Mouse (Mus musculus): ENCODE measurements around the gene Dnajb4.

The Dnajb4 gene

GRCm38 (mm10) chr3:152192238-152192931, 17.7 kb downstream of the Dnajb4 start:
- no peak for TF ChIP-seq GATA4 (IDR thresholded peaks at IDR 0.05; ENCODE audit: insufficient replicate concordance, low read length)

GRCm38 (mm10) chr3:152191791-152192237, 18.3 kb downstream of the Dnajb4 start:
- TF ChIP-seq GATA4 (IDR thresholded peaks at IDR 0.05; ENCODE audit: insufficient replicate concordance, low read length): no peak

- no peak for TF ChIP-seq GATA4 (IDR thresholded peaks at IDR 0.05; ENCODE audit: insufficient replicate concordance, low read length)
Observed at GRCm38 (mm10) chr3:152190679-152191477, 19.2 kb downstream of the Dnajb4 start.

- no peak for TF ChIP-seq GATA4 (IDR thresholded peaks at IDR 0.05; ENCODE audit: insufficient replicate concordance, low read length)
Observed at GRCm38 (mm10) chr3:152189306-152189705, 20.8 kb downstream of the Dnajb4 start.

- TF ChIP-seq GATA4 (IDR thresholded peaks at IDR 0.05; ENCODE audit: insufficient replicate concordance, low read length): no peak
Observed at GRCm38 (mm10) chr3:152186106-152186505, 24.0 kb downstream of the Dnajb4 start.

- TF ChIP-seq GATA4 (IDR thresholded peaks at IDR 0.05; ENCODE audit: insufficient replicate concordance, low read length): no peak
Observed at GRCm38 (mm10) chr3:152183522-152183921, 26.6 kb downstream of the Dnajb4 start.

GRCm38 (mm10) chr3:152180624-152181023, 29.5 kb downstream of the Dnajb4 start:
- TF ChIP-seq GATA4 (IDR thresholded peaks at IDR 0.05; ENCODE audit: insufficient replicate concordance, low read length): no peak

GRCm38 (mm10) chr3:152179285-152179684, 30.8 kb downstream of the Dnajb4 start:
- TF ChIP-seq GATA4 (IDR thresholded peaks at IDR 0.05; ENCODE audit: insufficient replicate concordance, low read length): no peak

GRCm38 (mm10) chr3:152178816-152179215, 31.3 kb downstream of the Dnajb4 start:
- no peak for TF ChIP-seq GATA4 (IDR thresholded peaks at IDR 0.05; ENCODE audit: insufficient replicate concordance, low read length)

GRCm38 (mm10) chr3:152172322-152172935, 37.7 kb downstream of the Dnajb4 start:
- no peak for TF ChIP-seq GATA4 (IDR thresholded peaks at IDR 0.05; ENCODE audit: insufficient replicate concordance, low read length)

- no peak for TF ChIP-seq GATA4 (IDR thresholded peaks at IDR 0.05; ENCODE audit: insufficient replicate concordance, low read length)
Observed at GRCm38 (mm10) chr3:152171862-152172261, 38.2 kb downstream of the Dnajb4 start.

- TF ChIP-seq GATA4 (IDR thresholded peaks at IDR 0.05; ENCODE audit: insufficient replicate concordance, low read length): no peak; the same call in 1 of the 2 replicates
Observed at GRCm38 (mm10) chr3:152171236-152171635, 38.9 kb downstream of the Dnajb4 start.

GRCm38 (mm10) chr3:152170407-152170806, 39.7 kb downstream of the Dnajb4 start:
- TF ChIP-seq GATA4 (IDR thresholded peaks at IDR 0.05; ENCODE audit: insufficient replicate concordance, low read length): no peak

GRCm38 (mm10) chr3:152168007-152168406, 42.1 kb downstream of the Dnajb4 start:
- TF ChIP-seq GATA4 (IDR thresholded peaks at IDR 0.05; ENCODE audit: insufficient replicate concordance, low read length): no peak

GRCm38 (mm10) chr3:152166699-152167451, 43.2 kb downstream of the Dnajb4 start:
- TF ChIP-seq GATA4 (IDR thresholded peaks at IDR 0.05; ENCODE audit: insufficient replicate concordance, low read length): no peak

All from liver, adult (tissue).